Mouse (Mus musculus): ENCODE measurements around the gene Dnajc7. TPM values are rescaled to one million over a fixed set of nuclear protein-coding genes. Genes with fewer than 3 reads are reported as not detected.
"Not testable (repeated sequence)": the region's sequence is repeated elsewhere in the genome, so short reads cannot be mapped to it uniquely, and the experiment has no call there.

Dnajc7 gene
- total RNA-seq, 2 experiments from 2014 or later = 25.8 to 31.9 TPM

DNA sequence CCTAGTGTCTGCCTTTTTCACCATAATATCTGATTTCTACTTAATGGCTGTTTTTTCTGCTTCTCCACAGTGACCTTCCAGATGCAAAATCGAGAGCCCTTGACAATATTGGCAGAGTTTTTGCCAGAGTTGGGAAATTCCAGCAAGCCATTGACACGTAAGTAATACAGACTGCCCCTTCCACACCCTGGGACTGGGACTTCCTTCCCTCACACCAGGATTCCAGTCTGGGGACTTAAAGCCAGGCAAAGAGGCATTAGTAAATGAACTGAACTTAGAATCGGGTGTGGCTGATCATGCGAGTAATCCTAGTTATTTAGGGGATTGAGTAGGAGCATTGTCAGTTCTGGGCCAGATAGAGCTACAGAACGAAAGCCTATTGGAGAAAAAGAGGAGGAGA lies 58.2 kb downstream of the Dnajc7 start:
- no peak for ATAC-seq (replicated peaks; ENCODE audit: low FRiP score, poor library complexity, severe bottlenecking)

- ATAC-seq (replicated peaks; ENCODE audit: low FRiP score, poor library complexity, severe bottlenecking) = no peak
Observed at GRCm38 (mm10) chr11:100559476-100559875, 60.5 kb downstream of the Dnajc7 start.

- no peak for ATAC-seq (replicated peaks; ENCODE audit: low FRiP score, poor library complexity, severe bottlenecking)
Observed at GRCm38 (mm10) chr11:100557563-100557962, 62.4 kb downstream of the Dnajc7 start.

GRCm38 (mm10) chr11:100555583-100555982 lies 64.4 kb downstream of the Dnajc7 start:
- peak; percentile 47; the same call in 1 of the 2 replicates for ATAC-seq (replicated peaks; ENCODE audit: low FRiP score, poor library complexity, severe bottlenecking)

GRCm38 (mm10) chr11:100552842-100553241 lies 67.1 kb downstream of the Dnajc7 start:
- ATAC-seq (replicated peaks; ENCODE audit: low FRiP score, poor library complexity, severe bottlenecking) = no peak

DNA sequence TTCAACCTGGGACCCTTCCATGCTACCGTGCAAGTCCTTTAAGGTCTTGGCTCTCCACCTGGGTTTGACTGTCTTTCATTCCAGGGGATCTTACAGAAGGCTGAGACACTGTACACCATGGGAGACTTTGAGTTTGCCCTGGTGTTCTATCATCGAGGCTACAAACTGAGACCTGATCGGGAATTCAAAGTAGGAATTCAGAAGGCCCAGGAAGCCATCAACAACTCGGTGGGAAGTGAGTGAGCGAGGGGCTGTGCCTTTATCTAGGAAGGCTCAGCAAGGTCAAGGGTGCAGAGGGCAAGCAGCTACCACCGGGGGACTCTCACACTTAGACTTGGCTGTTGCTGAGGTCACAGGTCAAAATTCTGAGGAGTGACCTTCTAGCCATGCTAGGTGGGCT lies 69.9 kb downstream of the Dnajc7 start:
- no peak for ATAC-seq (replicated peaks; ENCODE audit: low FRiP score, poor library complexity, severe bottlenecking)

DNA sequence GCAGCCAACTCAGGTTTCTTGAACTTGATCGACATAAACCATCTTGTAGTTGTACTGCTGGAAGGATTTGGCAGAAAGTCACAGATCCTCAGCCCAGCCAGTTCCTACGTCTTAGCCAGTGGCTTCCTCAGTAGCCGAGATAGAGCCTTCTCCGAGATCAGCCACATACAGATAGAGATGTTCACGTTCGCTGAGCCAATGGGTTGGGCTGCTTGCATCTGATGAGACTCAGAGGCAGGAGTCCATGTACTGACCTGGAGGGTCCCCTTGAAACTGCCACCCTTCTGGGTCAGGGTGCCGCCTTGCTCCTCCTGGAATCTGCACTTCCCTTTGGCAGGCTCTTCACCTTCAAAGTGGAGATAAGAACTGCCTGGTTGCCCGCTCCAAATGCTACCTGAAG lies 70.5 kb downstream of the Dnajc7 start:
- no peak for ATAC-seq (replicated peaks; ENCODE audit: low FRiP score, poor library complexity, severe bottlenecking)

GRCm38 (mm10) chr11:100548141-100548540 lies 71.8 kb downstream of the Dnajc7 start:
- no peak for ATAC-seq (replicated peaks; ENCODE audit: low FRiP score, poor library complexity, severe bottlenecking)

DNA sequence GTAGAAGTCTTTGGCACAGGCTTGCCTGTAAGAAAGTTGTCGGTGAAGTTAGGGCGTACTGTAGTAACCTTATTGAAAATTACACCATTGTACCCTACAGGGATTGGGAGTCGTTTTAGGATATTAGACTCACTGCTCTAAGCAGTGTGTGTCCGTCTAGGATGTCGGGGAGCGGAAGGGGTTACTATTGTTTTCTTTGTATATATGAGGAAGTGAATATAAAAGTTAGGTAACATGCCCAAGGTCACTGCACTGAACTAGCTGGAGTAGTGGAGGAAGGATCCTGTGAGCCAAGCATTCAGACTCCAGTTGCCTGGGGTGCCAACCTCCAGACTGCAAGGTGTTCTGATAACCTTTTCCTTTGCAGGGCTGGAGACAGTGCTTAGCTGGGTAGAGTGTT lies 73.0 kb downstream of the Dnajc7 start:
- no peak for ATAC-seq (replicated peaks; ENCODE audit: low FRiP score, poor library complexity, severe bottlenecking)

- no peak for ATAC-seq (replicated peaks; ENCODE audit: low FRiP score, poor library complexity, severe bottlenecking)
Observed at GRCm38 (mm10) chr11:100545746-100546085, 74.3 kb downstream of the Dnajc7 start.

GRCm38 (mm10) chr11:100544832-100545745 lies 74.9 kb downstream of the Dnajc7 start, which contains the start of gene Ttc25:
TSS of gene Ttc25 (plus strand) at chr11:100545607.
- ATAC-seq (replicated peaks; ENCODE audit: low FRiP score, poor library complexity, severe bottlenecking) = peak; percentile 97

GRCm38 (mm10) chr11:100541577-100541976 lies 78.4 kb downstream of the Dnajc7 start:
- ATAC-seq (replicated peaks; ENCODE audit: low FRiP score, poor library complexity, severe bottlenecking) = no peak

DNA sequence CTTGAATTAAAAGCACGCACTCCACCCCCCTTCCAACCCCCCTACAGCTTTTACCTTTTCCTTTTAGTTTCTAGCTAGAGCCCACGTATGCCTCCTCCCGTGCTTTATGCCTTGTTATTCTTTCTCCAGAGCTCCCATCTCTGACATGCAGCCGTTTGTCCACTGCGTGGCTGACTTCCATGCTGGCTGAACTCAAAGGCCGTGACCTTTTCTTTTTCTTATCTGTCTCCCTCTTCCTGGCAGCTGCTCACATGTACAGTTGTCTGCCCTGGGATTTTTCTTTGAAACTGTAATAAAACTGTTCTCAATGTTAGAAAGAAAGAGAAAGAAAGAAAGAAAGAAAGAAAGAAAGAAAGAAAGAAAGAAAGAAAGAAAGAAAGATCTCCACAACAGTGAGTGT lies 79.0 kb downstream of the Dnajc7 start:
- no peak for ATAC-seq (replicated peaks; ENCODE audit: low FRiP score, poor library complexity, severe bottlenecking)

DNA sequence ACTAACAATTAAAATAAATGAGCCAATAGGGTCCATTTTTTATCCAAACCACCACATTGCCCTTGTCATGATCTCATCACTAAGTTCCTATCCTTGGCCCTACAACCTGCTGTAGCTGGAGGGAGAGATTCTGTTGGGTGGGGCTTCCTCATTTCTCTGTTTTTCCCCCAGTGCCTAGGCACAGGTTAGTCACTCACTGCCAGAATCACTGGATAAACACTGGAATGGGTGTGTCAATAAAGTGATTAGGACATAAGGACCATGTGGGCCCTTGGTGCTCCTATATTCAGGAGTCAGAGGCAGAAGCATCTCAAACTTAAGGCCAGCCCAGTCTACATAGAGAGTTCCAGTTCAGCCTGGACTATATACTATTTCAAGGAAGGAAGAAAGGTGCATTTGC lies 83.5 kb downstream of the Dnajc7 start:
- no peak for ATAC-seq (replicated peaks; ENCODE audit: low FRiP score, poor library complexity, severe bottlenecking)

DNA sequence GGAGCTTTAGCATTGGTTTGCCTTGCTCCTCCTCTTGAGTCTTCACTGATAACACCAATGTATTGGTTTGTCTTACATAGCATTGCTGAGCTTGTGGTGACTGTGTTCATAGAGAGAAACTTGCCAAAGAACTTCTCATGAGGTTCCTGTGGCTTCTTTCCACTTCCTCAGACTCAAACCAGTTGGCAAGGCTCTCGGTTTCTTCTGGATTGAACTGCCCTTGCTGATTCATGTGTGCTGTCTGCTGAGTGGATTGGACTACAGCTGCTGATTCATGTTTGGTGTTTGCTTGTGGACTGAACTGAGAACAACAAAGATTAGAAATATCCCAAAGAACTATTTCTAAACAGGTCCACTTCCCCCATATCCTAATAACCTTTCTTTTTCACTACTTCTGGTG lies 84.0 kb downstream of the Dnajc7 start:
- no peak for ATAC-seq (replicated peaks; ENCODE audit: low FRiP score, poor library complexity, severe bottlenecking)

DNA sequence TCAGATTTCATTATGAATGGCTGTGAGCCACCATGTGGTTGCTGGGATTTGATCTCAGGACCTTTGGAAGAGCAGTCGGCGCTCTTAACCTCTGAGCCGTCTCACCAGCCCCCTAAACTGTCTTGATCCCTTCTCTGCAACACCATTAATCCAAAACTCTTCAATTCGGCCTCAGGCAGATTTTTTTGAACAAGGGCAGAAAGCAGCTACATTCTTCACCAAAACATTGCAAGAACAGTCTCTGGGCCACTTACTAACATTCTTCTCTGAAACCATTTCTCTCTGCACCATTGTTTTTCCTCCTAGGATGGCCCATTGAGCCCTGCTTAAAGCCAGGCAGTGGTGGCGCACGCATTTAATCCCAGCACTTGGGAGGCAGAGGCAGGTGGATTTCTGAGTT lies 85.1 kb downstream of the Dnajc7 start:
- not testable (repeated sequence) for ATAC-seq (replicated peaks; ENCODE audit: low FRiP score, poor library complexity, severe bottlenecking)

- not testable (repeated sequence) for ATAC-seq (replicated peaks; ENCODE audit: low FRiP score, poor library complexity, severe bottlenecking)
Observed at GRCm38 (mm10) chr11:100534411-100534810, 85.6 kb downstream of the Dnajc7 start.

DNA sequence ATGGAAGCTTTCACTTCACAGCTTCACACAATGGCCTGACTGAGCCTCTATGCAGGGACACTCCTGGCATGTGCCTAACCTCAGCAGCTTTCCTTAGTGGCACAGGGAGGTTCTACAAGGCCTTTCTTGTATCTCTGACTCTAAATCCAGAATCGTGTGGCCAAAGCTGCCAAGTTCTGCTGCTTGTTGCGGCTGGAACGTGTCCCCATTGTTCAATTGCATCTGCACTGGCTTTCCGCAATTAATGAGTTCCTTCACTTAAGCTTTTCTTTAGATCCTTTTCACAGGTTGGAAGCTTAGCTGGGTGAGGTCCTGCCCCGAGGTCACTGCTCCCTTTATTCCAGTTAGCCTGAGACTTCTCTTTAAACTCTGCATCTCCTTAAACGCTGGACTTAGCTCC lies 86.1 kb downstream of the Dnajc7 start:
- ATAC-seq (replicated peaks; ENCODE audit: low FRiP score, poor library complexity, severe bottlenecking) = no peak

Measured in erythroblast, adult 5-6 weeks (primary cell).